ENCODE assay signal across 8 mouse cellular contexts in the genomic region with DNA sequence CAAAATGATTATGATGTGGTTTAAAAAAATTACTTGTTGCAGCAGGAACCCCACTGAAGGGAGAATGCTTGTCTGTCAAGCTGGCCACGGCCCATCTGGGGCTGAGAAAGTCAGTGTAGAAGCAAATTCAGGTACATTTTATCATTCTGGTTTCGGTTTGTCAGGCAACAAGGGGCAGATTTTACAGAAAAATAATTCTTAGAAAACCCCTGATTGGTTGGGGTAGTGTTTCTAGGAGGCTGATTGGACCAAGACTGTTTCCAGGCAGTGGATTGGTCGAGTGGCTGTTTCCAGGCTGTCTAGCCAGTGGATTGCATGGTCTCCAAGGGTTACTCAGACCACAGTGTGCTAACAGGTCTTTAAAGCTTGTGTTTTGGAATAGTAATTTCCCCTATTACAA. TPM values are rescaled to one million over a fixed set of nuclear protein-coding genes. Genes with fewer than 3 reads are reported as not detected.
DNase-seq lines count a peak whose midpoint lies in the region; ATAC-seq lines count a peak whose summit lies in the region.

A gene (minus strand): TSS at position 162 of the 400 bp plus-strand sequence.

- 37% methylated on average over 3 of the region's 3 CpGs for WGBS in intestine, embryonic 14.5 days
- WGBS in limb, embryonic 10.5 days, result 85% methylated on average over 3 of the region's 3 CpGs
- WGBS in midbrain, embryonic 12.5 days, result 75% methylated on average over 3 of the region's 3 CpGs

- peak within 1 kb of the TSS; percentile 28 for H3K4me2 ChIP-seq in intestine, embryonic 14.5 days (ENCODE audit: low read length)
- no peak within 1 kb of the TSS for H3K4me2 ChIP-seq in midbrain, embryonic 12.5 days (replicated peaks)

- H3K9me3 ChIP-seq in intestine, embryonic 14.5 days (ENCODE audit: control insufficient read depth, low read length), result no peaks in the 10 kb centered on the region
- H3K9me3 ChIP-seq in limb, embryonic 10.5 days (replicated peaks), result no peaks in the 10 kb centered on the region
- no peaks in the 10 kb centered on the region for H3K9me3 ChIP-seq in midbrain, embryonic 12.5 days

- 0 out of 2 replicates have a peak within 1 kb of the TSS, but pooled peaks have one; percentile 34 for H3K27ac ChIP-seq in intestine, embryonic 14.5 days (ENCODE audit: low read depth)
- peak within 1 kb of the TSS; percentile 10; the same call in 1 of the 2 replicates for H3K27ac ChIP-seq in limb, embryonic 10.5 days
- H3K27ac ChIP-seq in midbrain, embryonic 12.5 days (replicated peaks), result no peak within 1 kb of the TSS

- H3K9ac ChIP-seq in intestine, embryonic 14.5 days (ENCODE audit: low read length), result no peak within 1 kb of the TSS
- no peak within 1 kb of the TSS for H3K9ac ChIP-seq in midbrain, embryonic 12.5 days (replicated peaks)

- no peaks in the 10 kb centered on the region for H3K27me3 ChIP-seq in intestine, embryonic 14.5 days (replicated peaks; ENCODE audit: control insufficient read depth, insufficient read depth, low read length)
- 0 out of 2 replicates have a peak, but pooled peaks cover 4% of the 10 kb centered on the region for H3K27me3 ChIP-seq in limb, embryonic 10.5 days (ENCODE audit: low read depth, poor library complexity, severe bottlenecking)
- no peaks in the 10 kb centered on the region for H3K27me3 ChIP-seq in midbrain, embryonic 12.5 days

- peak; percentile 85 for ATAC-seq in intestine, embryonic 14.5 days (replicated peaks; ENCODE audit: low FRiP score, low TSS enrichment, low read depth)
- no peak for ATAC-seq in midbrain, embryonic 12.5 days (ENCODE audit: low FRiP score, low read depth)

- H3K36me3 ChIP-seq in intestine, embryonic 14.5 days (ENCODE audit: control insufficient read depth, insufficient read depth, low read length), result no peaks in the 10 kb centered on the region
- no peaks in the 10 kb centered on the region for H3K36me3 ChIP-seq in limb, embryonic 10.5 days
- no peaks in the 10 kb centered on the region for H3K36me3 ChIP-seq in midbrain, embryonic 12.5 days

- peak within 1 kb of the TSS; percentile 25; the same call in 1 of the 2 replicates for H3K4me3 ChIP-seq in intestine, embryonic 14.5 days (ENCODE audit: low read depth, low read length)
- H3K4me3 ChIP-seq in limb, embryonic 10.5 days, result no peak within 1 kb of the TSS; the same call in 1 of the 2 replicates
- no peak within 1 kb of the TSS for H3K4me3 ChIP-seq in midbrain, embryonic 12.5 days

- no peaks in the 10 kb centered on the region for H3K4me1 ChIP-seq in intestine, embryonic 14.5 days (replicated peaks; ENCODE audit: control insufficient read depth, insufficient read depth, low read length)
- no peaks in the 10 kb centered on the region for H3K4me1 ChIP-seq in limb, embryonic 10.5 days
- no peaks in the 10 kb centered on the region for H3K4me1 ChIP-seq in midbrain, embryonic 12.5 days

- DNase-seq in spleen, postnatal 36 days (ENCODE audit: low spot score in 2 of 2), result peak; percentile 28 to 35
- no peak for DNase-seq in spleen, postnatal 10 days (ENCODE audit: low spot score in 2 of 2)
- DNase-seq in cerebellum, postnatal 14 days, result peak; percentile 12 to 14
- peak in 1 of 2 experiments; percentile 39 for DNase-seq in gastrocnemius, postnatal 4 days (ENCODE audit: low spot score in 2 of 2)
- peak; percentile 52 for DNase-seq in intestine, embryonic 14.5 days (ENCODE audit: low spot score)
- DNase-seq in limb, embryonic 10.5 days (ENCODE audit: low spot score), result no peak
- DNase-seq in testis, postnatal 14 days (ENCODE audit: low spot score), result peak; percentile 64

RNA-seq across cellular contexts. Expression of the gene that starts here (rescaled TPM):
- 100 to 1,000 TPM; 117 to 126 TPM for total RNA-seq in gastrocnemius, postnatal 4 days (2021)
- polyA plus RNA-seq in intestine, embryonic 14.5 days (2014; fragmentation: Nextera tagmentation; extraction: Ambion mirVana), result 88.7 and 91.1 TPM in 2 replicates
- 71.1 and 87.1 TPM in 2 replicates for polyA plus RNA-seq in limb, embryonic 10.5 days (2016; fragmentation: Nextera tagmentation; extraction: Ambion mirVana)
- 110 and 113 TPM in 2 replicates for polyA plus RNA-seq in midbrain, embryonic 12.5 days (2016; fragmentation: Nextera tagmentation; extraction: Ambion mirVana)

Comparison
In these comparisons a context has a peak if more than half of its experiments do, and no peak if none do; other contexts are left out.
1. DNase-seq: peak in spleen, postnatal 36 days (2 of 2), cerebellum, postnatal 14 days (2 of 2), intestine, embryonic 14.5 days (single experiment) and testis, postnatal 14 days (single experiment); none in spleen, postnatal 10 days (0 of 2) and limb, embryonic 10.5 days (single experiment).